Mouse (Mus musculus): ENCODE measurements around the gene Yod1.
A peak's percentile ranks its signal among the peaks of the same experiment; 100 is the strongest.

Gene Yod1

DNA sequence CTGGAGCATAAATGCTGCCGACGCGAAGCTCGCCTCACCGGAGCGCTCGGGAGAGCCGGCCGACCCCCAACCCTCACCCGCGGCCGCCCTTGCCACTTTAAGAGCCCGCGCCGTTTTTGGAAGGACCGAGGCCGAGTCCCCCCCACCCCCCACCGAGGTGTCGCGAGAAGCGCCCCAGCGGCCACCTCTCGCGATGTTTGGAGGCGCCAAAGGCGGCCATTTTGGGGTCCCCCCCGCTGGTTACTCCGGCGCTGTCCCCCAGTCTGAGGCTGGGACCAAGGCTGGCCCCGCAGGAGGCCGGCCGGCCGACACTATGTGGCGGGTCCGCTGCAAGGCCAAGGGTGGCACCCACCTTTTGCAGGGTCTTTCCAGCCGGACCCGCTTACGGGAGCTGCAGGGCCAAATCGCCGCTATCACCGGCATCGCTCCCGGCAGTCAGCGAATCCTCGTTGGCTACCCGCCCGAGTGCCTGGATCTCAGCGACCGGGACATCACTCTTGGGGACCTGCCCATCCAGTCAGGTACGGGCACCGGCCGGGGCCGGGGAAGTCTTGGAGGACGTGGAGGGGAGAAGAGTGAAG lies at the start of gene Yod1:
Gene Yod1, plus strand, starts transcription at position 37 of the 581 bp plus-strand sequence.
- DNase-seq (ENCODE audit: low spot score in 2 of 2) = peak; percentile 73 to 83

- DNase-seq (ENCODE audit: low spot score in 2 of 2) = no peak
Measured at GRCm38 (mm10) chr1:130678551-130678950, 38.6 kb upstream of the Yod1 start.

DNA sequence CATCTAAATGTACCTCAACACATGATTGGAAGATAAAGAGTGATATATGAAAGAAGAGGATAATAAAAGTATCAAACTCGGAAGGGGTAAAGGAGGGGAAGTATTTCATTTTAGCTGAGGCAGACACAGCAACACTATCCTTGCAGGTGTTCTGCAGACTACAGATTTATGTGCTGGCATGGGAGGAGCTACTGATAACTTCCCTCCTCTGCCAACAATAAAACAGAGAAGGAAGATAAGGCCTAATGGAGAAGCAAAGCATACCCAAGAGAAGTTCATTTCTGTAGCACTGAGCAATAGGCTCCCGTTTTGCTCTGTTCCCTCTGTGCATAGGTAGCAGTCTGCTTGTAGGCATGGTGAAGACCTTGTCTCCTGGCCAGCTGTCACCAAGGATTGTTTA lies 36.1 kb upstream of the Yod1 start:
- DNase-seq (ENCODE audit: low spot score in 2 of 2) = no peak

DNA sequence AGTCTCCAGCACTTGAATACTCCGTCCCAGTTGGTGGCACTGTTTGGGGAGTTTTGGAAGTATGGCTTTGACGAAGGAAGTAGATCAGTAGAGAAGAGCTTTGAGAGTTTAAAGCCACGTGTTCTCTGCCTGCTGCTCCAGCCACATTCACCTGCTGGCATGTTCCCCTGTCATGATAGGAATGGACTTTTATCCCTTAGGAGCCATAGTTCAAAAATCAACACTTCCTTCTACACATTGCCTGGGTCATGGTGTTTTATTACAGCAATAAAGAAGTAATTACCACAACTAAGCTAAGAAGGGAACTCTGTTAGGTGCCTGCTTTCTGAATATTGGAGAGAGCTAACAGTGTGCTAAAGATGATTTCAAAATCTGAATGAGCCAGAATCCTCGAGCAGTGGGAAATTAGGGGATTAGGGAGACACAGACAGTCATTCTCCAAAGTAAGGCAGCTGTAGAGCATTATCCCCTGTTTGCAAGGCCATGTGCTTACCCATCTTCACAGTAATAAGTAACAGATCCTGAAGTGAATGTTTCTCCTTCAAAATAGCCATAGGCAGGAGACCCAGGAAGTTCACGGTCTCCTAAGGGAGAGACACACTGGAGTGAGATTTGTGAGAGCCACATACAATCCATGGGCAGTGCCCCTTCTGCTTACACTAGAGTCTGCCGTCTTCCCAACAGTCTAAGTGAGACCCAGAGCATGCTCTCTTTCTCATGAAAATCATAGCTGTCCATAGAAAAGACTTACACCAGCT lies 35.3 kb upstream of the Yod1 start:
- DNase-seq (ENCODE audit: low spot score in 2 of 2) = no peak

DNA sequence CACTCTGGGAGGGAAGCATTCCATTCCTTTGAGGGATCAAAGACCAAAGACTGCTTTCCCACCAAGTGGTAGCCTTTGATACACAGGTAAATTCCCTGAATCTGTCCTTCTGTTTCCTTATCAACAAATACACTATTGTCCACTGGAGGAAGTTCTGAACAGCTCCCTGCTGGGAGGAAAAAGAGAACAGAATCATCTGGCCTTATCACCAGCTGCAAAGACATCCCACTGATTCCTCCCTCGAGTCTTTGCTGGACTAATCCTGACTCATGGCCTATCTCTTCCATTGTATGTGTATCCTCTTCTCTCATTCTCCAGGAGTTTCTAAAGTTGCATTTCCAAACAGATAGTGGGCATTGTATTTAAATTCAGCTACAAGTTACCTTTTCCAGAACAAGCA lies 33.2 kb upstream of the Yod1 start:
- no peak for DNase-seq (ENCODE audit: low spot score in 2 of 2)

GRCm38 (mm10) chr1:130698601-130699000 lies 18.5 kb upstream of the Yod1 start:
- DNase-seq (ENCODE audit: low spot score in 2 of 2) = no peak

- DNase-seq (ENCODE audit: low spot score in 2 of 2) = no peak
Measured at GRCm38 (mm10) chr1:130699937-130700633, 17.0 kb upstream of the Yod1 start.

DNA sequence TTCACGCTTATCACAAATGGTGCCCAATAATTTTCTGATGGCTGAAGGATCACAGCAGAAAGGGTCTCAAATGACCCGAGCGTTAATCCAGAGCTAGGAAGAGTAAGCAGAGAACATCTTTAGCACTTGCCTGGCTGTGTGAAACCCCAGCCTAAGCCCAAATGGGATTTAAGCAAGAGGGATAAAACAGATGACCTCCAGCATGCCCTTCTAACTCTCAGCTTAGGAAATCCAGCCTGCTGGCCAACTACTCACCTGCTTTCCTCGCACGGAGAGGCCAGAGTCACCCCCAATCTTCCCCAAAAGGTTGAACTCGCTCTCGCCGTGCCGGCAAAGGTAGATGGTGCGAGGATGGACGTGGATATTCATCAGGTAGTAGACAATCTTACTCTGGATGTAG lies 15.2 kb upstream of the Yod1 start:
- DNase-seq (ENCODE audit: low spot score in 2 of 2) = no peak

DNA sequence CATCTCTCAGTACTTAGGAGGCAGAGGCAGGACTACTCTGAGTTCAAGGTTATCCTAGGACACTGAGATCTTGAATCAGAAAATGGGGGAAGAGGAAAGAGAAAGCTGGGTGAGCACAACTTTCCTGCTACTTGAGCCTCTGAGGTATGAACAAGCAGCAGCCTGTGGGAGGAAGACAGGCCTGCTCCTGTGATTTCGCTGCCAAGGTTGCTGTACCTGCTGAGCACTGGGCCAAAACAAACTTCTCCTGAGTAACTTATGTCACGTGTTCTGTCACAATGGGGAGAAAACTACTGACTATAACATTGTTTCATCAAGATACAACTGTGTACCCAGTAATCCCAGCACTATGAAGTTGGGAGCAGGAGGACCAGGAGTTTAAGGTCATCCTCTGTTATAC lies 13.5 kb upstream of the Yod1 start:
- no peak for DNase-seq (ENCODE audit: low spot score in 2 of 2)

GRCm38 (mm10) chr1:130710283-130711080 lies 6.6 kb upstream of the Yod1 start:
- DNase-seq (ENCODE audit: low spot score in 2 of 2) = no peak

- no peak for DNase-seq (ENCODE audit: low spot score in 2 of 2)
Measured at GRCm38 (mm10) chr1:130714046-130714445, 3.1 kb upstream of the Yod1 start.

DNA sequence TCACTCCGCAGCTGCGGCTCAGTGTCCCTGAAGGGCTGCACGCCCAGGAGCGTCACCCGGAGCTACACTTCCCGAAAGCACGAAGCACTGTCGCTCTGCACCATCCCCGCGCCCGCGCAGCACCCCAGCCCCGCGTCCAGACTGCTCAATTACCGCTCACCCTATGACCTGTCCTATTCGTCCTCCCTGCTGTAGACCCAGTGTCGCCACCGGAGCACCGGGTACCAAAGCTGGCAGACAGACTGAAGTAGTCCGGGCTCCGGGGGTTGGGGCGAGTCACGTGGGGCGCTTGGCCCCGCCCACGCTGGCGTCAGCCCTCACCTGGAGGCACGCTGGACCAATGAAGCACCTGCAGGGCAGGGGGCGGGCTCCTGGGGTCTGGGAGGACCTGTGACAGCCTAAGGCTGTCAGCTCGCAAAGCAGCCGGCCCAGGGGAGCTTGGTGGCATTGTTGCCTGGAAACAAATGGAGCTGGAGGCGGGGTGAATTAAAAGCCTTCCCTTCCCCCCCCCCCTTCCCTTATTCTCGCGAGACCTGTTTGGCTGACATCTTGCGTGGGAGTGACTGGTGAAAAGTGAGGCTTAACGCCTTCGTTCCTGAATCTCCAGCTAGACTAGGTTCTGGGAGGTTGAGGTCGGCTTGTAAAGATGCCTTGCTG lies 1.4 kb upstream of the Yod1 start, which contains the start of gene Gm29427:
Gene Gm29427, minus strand, starts transcription at position 239 of the 657 bp plus-strand sequence.
- DNase-seq (ENCODE audit: low spot score in 2 of 2) = peak; percentile 94 to 95

- DNase-seq (ENCODE audit: low spot score in 2 of 2) = no peak
Measured at GRCm38 (mm10) chr1:130716218-130716512, 962 bp upstream of the Yod1 start.

GRCm38 (mm10) chr1:130716513-130717290 lies 425 bp upstream of the Yod1 start:
- peak in 1 of 2 experiments; percentile 44 for DNase-seq (ENCODE audit: low spot score in 2 of 2)

DNA sequence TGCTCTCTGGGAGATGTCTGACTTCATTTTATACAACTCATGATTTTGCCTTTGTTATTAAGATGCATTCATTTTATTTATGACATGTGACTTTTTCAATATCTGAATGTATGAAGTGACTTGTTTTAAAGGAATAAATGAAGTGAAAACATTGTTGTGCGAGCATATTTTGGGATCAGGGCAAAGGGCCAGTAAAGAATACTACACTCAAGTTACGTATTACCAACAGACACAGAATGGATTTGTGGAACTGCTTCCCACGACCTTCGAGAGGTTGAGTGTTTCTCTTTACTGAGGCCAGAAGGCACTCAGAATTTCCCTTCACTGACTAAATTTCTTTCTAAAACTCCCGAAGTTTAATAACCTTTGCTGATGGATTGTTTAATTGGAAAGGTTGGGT lies 7.1 kb downstream of the Yod1 start:
- DNase-seq (ENCODE audit: low spot score in 2 of 2) = no peak

DNA sequence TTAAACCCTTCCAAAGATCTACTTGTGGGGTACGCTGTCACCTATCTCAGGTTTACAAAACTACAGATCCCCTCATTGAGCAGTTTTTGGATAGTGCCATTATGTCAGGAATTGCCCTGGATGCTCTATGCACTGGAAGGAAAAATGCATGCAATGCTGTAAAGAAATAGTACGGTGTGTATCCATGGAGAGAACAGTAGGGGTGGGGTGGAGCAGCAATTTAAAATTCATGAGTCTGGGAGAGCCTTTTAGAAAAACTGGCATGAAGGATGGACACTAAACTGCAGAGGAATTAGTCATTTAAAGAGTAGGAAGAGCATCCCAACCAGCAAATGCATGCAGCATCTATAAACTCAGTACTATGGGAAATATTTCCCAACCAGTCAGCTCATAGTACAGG lies 9.3 kb downstream of the Yod1 start:
- no peak for DNase-seq (ENCODE audit: low spot score in 2 of 2)

DNA sequence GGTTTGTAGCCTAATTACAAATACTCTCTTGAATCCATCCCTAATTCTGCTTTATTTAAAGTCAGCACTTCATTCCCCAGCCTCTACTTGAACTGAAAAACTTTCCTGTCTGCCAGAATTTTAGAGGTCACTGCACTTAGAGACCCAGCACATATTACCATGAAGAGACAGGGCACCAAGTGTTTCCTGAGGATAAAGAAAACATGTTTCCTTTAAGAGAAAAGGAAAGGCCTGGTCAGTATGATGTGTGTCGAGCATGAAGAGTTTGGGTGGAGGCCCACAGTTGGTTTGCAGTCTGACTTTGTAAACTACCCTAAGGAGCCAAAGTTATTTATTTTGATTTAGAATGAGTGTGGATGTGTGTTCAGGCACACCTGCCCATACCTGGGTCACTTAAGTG lies 10.9 kb downstream of the Yod1 start:
- no peak for DNase-seq (ENCODE audit: low spot score in 2 of 2)

GRCm38 (mm10) chr1:130728708-130729107 lies 11.6 kb downstream of the Yod1 start:
- DNase-seq (ENCODE audit: low spot score in 2 of 2) = no peak

DNA sequence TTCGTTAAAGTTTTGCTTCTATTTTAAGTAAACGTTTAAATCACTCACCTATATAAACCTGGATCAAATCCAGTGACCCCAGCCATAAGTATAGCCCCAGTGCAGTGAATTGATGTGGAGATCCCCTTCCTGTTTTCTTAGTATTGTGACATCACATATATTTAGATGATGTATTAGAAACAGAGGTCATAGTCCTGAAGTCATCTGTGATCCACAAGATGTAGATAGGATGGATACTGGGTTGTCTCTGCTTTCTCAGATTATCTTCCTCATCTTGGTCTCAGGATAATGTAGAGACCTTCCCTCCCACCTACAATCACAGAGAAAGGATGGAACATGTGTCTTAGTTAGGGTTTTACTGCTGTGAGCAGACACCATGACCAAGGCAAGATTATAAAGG lies 12.0 kb downstream of the Yod1 start, which contains the start of gene Pfkfb2:
Gene Pfkfb2, minus strand, starts transcription at position 101 of the 400 bp plus-strand sequence.
- no peak for DNase-seq (ENCODE audit: low spot score in 2 of 2)

- DNase-seq (ENCODE audit: low spot score in 2 of 2) = no peak
Measured at GRCm38 (mm10) chr1:130731741-130732337, 14.7 kb downstream of the Yod1 start, which contains the start of gene AA986860. TSS of gene AA986860 (plus strand) at chr1:130731976.

All from frontal cortex, postnatal 25 days (tissue).